Mouse (Mus musculus): ENCODE data around the gene Psme3. TPM values are rescaled to one million over a fixed set of nuclear protein-coding genes. Genes with fewer than 3 reads are reported as not detected.

The Psme3 gene
- total RNA-seq (2021), result 148 and 152 TPM in 2 replicates
- long read RNA-seq, experiment 1, transcript Psme3-201 (11 exons, 2,664 nt), result major isoform, 31 of 49 reads
- long read RNA-seq, experiment 1, partial matches to known transcripts, result 4 of 49 reads
- long read RNA-seq, experiment 1, other reads (novel, unspliced or antisense), result 14 of 49 reads
- long read RNA-seq, experiment 2, transcript Psme3-201 (11 exons, 2,664 nt), result major isoform, 30 of 44 reads
- long read RNA-seq, experiment 2, partial matches to known transcripts, result 2 of 44 reads
- long read RNA-seq, experiment 2, other reads (novel, unspliced or antisense), result 8 of 44 reads

- peak; percentile 96 for DNase-seq
Observed at GRCm38 (mm10) chr11:101315665-101316500, at the start of gene Psme3. TSS of gene Psme3 (plus strand) at chr11:101316213.

GRCm38 (mm10) chr11:101269577-101270116 lies 46.4 kb upstream of the Psme3 start:
- DNase-seq, result peak; percentile 59

GRCm38 (mm10) chr11:101272446-101272845 lies 43.6 kb upstream of the Psme3 start:
- DNase-seq, result no peak

- no peak for DNase-seq
Observed at GRCm38 (mm10) chr11:101275309-101275708, 40.7 kb upstream of the Psme3 start.

DNA sequence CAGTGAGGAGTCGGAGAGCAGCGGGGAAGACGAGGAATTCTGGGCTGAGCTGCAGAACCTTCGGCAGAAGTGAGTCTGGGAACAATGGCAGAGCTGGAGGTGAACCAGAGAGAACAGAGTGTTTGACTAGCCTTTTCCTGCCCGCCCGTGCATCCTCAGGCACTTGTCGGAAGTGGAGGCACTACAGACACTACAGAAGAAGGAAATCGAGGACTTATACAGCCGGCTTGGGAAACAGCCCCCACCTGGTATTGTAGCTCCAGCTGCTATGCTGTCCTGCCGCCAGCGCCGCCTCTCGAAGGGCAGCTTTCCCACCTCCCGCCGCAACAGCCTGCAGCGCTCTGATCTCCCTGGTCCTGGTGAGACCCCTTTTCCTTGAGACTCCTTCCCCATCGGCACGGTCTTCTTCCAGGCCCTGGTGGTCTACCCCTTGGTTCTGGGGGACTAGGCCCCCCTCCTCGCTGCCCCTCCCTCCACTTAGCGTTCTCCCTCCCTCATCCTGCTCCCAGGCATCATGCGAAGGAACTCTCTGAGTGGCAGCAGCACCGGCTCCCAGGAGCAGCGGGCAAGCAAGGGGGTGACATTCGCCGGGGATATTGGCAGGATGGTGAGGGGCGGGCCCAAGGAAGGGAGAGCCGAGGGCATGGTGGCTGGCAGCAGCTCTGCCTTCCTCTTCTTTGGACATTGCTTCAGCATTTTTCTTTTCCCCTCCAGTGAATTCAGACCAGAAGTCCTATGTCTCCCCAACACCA lies 39.5 kb upstream of the Psme3 start:
- DNase-seq, result peak; percentile 38

GRCm38 (mm10) chr11:101277381-101278222 lies 38.4 kb upstream of the Psme3 start:
- DNase-seq, result peak; percentile 22

GRCm38 (mm10) chr11:101278223-101279192 lies 37.5 kb upstream of the Psme3 start, which contains the start of the genes Cntd1 and Coa3:
TSS of gene Cntd1 (plus strand) at chr11:101279012.
TSS of gene Coa3 (minus strand) at chr11:101279114.
- DNase-seq, result peak; percentile 89

GRCm38 (mm10) chr11:101279193-101279569 lies 36.8 kb upstream of the Psme3 start:
- peak; percentile 15 for DNase-seq

DNA sequence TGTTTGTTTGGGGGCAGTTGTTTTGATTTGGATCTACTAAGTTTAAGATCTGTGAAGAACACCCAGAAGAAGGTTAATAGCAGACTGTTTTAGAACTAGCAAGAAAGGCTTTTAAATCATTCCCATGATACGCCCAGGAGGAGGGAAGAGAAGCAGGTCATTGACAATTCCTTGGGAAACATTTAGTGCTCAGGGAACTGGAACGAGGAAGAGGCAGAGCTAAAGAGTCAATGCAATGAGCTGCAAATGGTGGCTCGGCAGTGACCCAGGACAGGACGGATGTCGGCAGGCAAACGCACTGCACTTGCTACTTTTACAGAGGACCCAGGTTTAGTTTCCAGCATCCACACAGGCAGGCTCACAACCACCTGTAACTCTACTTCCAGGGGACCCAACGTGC lies 35.2 kb upstream of the Psme3 start:
- DNase-seq, result no peak

- DNase-seq, result no peak
Observed at GRCm38 (mm10) chr11:101282896-101283295, 33.1 kb upstream of the Psme3 start.

DNA sequence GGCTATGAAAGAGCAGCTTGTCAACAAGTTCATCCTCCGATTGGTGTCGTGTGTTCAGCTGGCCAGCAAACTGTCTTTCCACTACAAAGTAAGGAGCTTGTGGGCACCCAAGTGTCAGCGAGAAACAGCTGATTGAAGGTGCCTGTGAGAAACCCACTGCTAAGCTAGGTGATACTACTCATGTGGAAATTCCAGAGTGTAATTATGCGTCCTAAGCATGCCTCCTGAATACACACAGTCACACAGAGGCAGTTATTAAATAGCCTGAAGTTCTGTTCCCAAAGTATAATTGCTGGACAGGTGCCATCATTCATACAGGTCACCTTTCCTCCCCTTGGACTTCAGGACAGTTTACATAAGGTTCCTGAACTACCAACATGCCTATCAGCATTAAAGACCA lies 32.2 kb upstream of the Psme3 start:
- no peak for DNase-seq

GRCm38 (mm10) chr11:101287306-101287705 lies 28.7 kb upstream of the Psme3 start:
- peak; percentile 64 for DNase-seq

GRCm38 (mm10) chr11:101291231-101291630 lies 24.8 kb upstream of the Psme3 start:
- DNase-seq, result no peak

- no peak for DNase-seq
Observed at GRCm38 (mm10) chr11:101295191-101295590, 20.8 kb upstream of the Psme3 start.

DNA sequence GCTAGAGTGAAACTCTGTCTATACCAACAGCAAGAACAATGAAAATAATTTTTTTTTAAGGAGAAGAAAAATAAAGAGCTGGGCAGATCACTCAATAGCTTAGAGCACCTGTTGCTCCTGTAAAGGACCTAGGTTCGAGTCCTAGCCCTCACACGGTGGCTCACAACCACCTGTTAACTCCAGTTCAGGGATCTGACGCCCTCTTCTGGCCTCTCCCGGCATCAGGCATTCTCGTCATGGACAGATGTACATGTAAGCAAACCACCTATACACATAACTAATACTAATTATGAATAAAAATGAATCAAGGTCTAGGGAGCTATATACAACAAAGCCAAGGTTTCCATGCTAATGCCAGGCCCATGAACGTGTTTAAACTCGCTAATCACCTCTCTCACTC lies 15.1 kb upstream of the Psme3 start:
- DNase-seq, result no peak

DNA sequence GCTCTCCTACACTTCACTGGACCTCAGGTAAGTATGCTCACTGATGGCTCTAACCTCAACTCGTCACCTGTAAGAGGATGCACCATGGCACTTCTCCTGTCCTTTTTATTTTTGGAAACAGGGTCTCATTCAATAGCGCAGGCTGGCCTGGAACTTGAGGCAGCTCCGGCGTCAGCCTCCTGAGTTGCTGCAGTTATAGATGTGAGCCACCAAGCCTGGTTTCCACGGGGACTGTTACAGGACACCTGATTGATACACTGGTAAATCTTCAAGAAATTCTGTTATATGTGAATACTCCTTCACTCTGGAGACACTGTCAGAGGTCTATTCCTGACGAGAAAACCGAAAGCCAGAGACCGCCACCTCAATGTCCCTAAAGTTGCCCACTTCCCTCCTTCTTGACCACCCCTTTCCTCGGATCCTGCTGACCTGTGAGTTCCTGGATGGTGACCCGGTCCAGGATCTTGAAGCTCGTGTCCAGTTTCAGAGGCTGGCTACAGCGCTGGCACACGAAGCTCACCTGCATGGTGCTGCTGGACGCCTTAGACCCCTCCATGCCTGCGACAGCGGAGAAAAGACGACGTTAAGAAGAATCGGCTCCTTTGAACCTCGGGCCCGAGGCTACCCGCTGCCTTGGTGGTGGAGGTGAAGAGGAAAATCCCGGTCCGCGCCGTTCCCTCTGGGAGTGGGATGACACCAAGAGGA lies 14.6 kb upstream of the Psme3 start:
- DNase-seq, result no peak

GRCm38 (mm10) chr11:101302004-101302798 lies 13.8 kb upstream of the Psme3 start, which contains the start of gene Becn1:
TSS of gene Becn1 (minus strand) at chr11:101302286.
- peak; percentile 99 for DNase-seq

DNA sequence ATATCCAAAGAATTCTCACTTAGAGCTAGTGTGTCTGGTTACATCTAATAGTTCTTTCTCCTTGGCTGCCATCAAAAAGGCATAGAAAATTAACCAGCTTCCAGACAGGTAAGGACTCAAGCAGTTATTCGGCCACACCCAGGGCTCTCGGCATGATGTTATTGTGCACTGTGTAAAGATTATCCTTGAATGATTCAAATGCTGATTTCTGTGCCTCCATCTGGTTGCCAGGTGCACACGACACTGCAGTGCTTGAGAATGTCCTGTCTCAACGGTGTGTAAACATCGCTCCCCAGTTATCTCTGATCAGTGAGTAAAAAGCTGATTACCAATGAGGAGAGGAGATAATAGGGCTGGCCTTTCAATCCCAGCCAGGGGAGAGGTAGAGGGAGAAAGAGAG lies 8.3 kb upstream of the Psme3 start:
- DNase-seq, result no peak

GRCm38 (mm10) chr11:101311083-101311482 lies 4.9 kb upstream of the Psme3 start:
- DNase-seq, result no peak
